Mouse (Mus musculus): ENCODE measurements at regions not wholly inside any gene's neighbourhood (a gene's known extent, or its start where the extent isn't known, plus 50 kb on each side); places are given as distances from the start of the nearest gene placed in this dataset.

GRCm38 (mm10) chr5:21136081-21136480 lies 50.0 kb upstream of the Gsap start:
- H3K27ac ChIP-seq (ENCODE audit: insufficient read depth, low read depth), result no peak overlapping the region
- no peak overlapping the region for H3K9ac ChIP-seq (ENCODE audit: insufficient read depth, low read depth)
- dilution Hi-C loops (cut with MboI; ENCODE audit: extremely low pct_ligation_motif_present, extremely low pct_unique_long_range_greater_than_20kb, low sequenced_read_pairs) (no loop called here), in situ Hi-C loops (cut with MboI; ENCODE audit: low pct_ligation_motif_present, low pct_unique_long_range_greater_than_20kb, low sequenced_read_pairs) (no loop called here)
- H3K4me2 ChIP-seq (ENCODE audit: insufficient read depth, low read depth, poor library complexity, severe bottlenecking), result no peak overlapping the region
- no peak for DNase-seq (ENCODE audit: extremely low read depth)
- peaks cover 6 to 10% of the 10 kb centered on the region in 2 experiments; a peak in 3 of 4 replicates for H3K4me1 ChIP-seq (ENCODE audit: control insufficient read depth in 1 of 2, insufficient read depth in 2 of 2)
- H3K36me3 ChIP-seq (replicated peaks in 1 of 2; ENCODE audit: control insufficient read depth in 1 of 2, insufficient read depth in 1 of 2, low read length in 1 of 2), result no peaks in the 10 kb centered on the region
- no peak overlapping the region for H3K4me3 ChIP-seq (replicated peaks in 1 of 3; ENCODE audit: low read depth in 2 of 3, low read length in 2 of 3, poor library complexity in 1 of 3)
- TF ChIP-seq HCFC1 (IDR thresholded peaks at IDR 0.05; ENCODE audit: low read depth, low read length), result no peak
- TF ChIP-seq BHLHE40 (IDR thresholded peaks at IDR 0.05; ENCODE audit: low read depth, low read length), result no peak
- TF ChIP-seq ETS1 (conservative IDR thresholded peaks at IDR 0.05; ENCODE audit: low read depth, low read length), result no peak
- no peak for TF ChIP-seq USF1 (IDR thresholded peaks at IDR 0.05; ENCODE audit: low read depth, low read length)
- TF ChIP-seq SIN3A (IDR thresholded peaks at IDR 0.05; ENCODE audit: low read length), result no peak
- TF ChIP-seq ZKSCAN1 (IDR thresholded peaks at IDR 0.05; ENCODE audit: borderline replicate concordance, low read depth, low read length), result no peak
- no peak for TF ChIP-seq ZMIZ1 (IDR thresholded peaks at IDR 0.05; ENCODE audit: low read depth, low read length)
- no peak for TF ChIP-seq MAX (IDR thresholded peaks at IDR 0.05; ENCODE audit: low read length)
- no peak for TF ChIP-seq EP300 (IDR thresholded peaks at IDR 0.05; ENCODE audit: low read length)
- TF ChIP-seq UBTF (IDR thresholded peaks at IDR 0.05; ENCODE audit: low read depth, low read length), result no peak
- TF ChIP-seq RCOR1 (conservative IDR thresholded peaks at IDR 0.05; ENCODE audit: low read depth, low read length), result no peak
- no peak for TF ChIP-seq JUN (IDR thresholded peaks at IDR 0.05; ENCODE audit: insufficient read depth, low read depth, low read length)
- no peak for TF ChIP-seq MAFK (IDR thresholded peaks at IDR 0.05; ENCODE audit: insufficient replicate concordance, low read length)
- no peak for TF ChIP-seq IRF4 (IDR thresholded peaks at IDR 0.05; ENCODE audit: low read depth, low read length)
- H3K9me3 ChIP-seq (replicated peaks; ENCODE audit: low read length), result no peaks in the 10 kb centered on the region
- H3K79me2 ChIP-seq (replicated peaks; ENCODE audit: control insufficient read depth, extremely low read depth, insufficient read depth, poor library complexity, severe bottlenecking), result no peaks in the 10 kb centered on the region
- no peaks in the 10 kb centered on the region for H3K27me3 ChIP-seq (replicated peaks)

Measured in CH12.LX (cell line).